Mouse (Mus musculus) right cerebral cortex, postnatal 25 days (tissue): Measurements from ENCODE around the gene Ankrd23.
"Not testable (repeated sequence)": the region's sequence is repeated elsewhere in the genome, so short reads cannot be mapped to it uniquely, and the experiment has no call there.

ENCODE experiments used
- DNase-seq: peaks from one replicate; pipeline ENCODE4 v3.0.0; 2022

The Ankrd23 gene

DNA sequence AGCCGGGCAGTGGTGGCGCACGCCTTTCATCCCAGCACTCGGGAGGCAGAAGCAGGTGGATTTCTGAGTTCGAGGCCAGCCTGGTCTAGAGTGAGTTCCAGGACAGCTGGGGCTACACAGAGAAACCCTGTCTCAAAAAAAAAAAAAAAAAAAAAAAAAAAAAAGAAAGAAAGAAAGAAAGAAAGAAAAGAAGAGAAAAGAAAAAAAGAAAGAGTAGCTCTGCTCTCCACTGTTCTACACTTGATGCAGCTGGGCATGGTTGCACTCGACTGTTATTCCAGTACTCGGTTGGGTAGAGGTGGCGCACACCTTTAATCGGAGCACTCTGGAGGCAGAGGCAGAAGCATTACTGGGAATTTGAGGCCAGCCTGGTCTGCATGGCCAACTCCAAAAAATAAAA lies at the start of gene Ankrd23:
Ankrd23 (minus strand) TSS at position 101 of the 400 bp plus-strand sequence.
- not testable (repeated sequence) for DNase-seq

GRCm38 (mm10) chr1:36586288-36586687 lies 49.6 kb upstream of the Ankrd23 start:
- no peak for DNase-seq

- no peak for DNase-seq
Measured at GRCm38 (mm10) chr1:36583408-36584116, 46.9 kb upstream of the Ankrd23 start.

GRCm38 (mm10) chr1:36582211-36582610 lies 45.5 kb upstream of the Ankrd23 start:
- DNase-seq = no peak

- no peak for DNase-seq
Measured at GRCm38 (mm10) chr1:36581260-36581659, 44.6 kb upstream of the Ankrd23 start.

GRCm38 (mm10) chr1:36580384-36581207 lies 43.9 kb upstream of the Ankrd23 start:
- peak; percentile 51 for DNase-seq

DNA sequence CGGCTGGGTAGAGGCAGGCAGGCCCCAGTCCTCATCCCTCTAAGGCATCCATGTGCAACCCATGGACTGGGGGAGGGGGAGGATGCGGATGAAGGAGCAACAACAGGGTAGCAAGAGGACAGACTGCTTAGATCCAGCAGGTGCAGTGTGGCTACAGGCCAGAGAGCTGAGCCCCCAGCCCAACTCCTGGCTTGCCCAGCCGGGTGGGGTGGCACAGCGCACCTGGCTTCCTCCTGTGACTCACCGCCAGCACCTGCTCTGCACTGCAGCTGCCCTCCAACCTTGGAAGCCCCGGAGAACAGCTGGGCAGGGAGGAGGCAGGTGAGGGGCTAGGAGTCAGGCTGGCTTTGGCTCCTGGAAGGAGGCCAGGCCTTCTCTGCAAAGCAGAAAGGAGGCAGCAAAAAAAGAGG lies 43.3 kb upstream of the Ankrd23 start:
- no peak for DNase-seq

- DNase-seq = no peak
Measured at GRCm38 (mm10) chr1:36576991-36577675, 40.5 kb upstream of the Ankrd23 start.

GRCm38 (mm10) chr1:36575347-36575746 lies 38.7 kb upstream of the Ankrd23 start:
- DNase-seq = no peak

- no peak for DNase-seq
Measured at GRCm38 (mm10) chr1:36574196-36574955, 37.7 kb upstream of the Ankrd23 start.

GRCm38 (mm10) chr1:36573524-36573923 lies 36.8 kb upstream of the Ankrd23 start:
- DNase-seq = no peak

- DNase-seq = no peak
Measured at GRCm38 (mm10) chr1:36572709-36573108, 36.0 kb upstream of the Ankrd23 start.

DNA sequence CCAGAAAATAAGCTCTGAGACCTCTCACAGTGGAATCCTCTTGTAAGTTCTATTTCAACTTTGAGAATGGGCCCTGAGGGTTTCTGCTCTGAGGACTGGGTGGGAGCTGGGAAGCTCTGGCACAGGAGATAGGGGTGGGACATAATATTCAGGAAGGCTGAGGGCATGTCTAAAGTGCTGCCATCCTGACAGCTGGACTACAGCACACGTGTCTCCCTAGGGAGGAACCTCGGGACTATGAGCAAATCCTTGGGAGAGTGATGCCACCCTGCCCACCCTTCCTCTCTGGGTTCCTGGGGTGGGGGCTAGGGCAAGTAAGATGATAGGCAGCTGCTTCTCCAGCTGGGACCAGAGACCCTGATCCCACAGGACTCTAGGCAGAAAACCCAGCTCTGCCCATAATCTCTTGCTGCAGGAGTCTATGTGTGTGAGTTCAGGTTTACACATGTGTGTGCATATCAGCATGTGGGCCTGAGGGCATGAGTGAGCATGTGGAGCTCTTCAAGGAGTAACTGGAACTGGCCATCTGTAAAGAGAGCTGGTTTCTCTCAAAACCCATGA lies 35.5 kb upstream of the Ankrd23 start:
- DNase-seq = no peak

- no peak for DNase-seq
Measured at GRCm38 (mm10) chr1:36571627-36572026, 34.9 kb upstream of the Ankrd23 start.

GRCm38 (mm10) chr1:36570320-36570719 lies 33.6 kb upstream of the Ankrd23 start:
- DNase-seq = no peak

- no peak for DNase-seq
Measured at GRCm38 (mm10) chr1:36569694-36570276, 33.1 kb upstream of the Ankrd23 start.

DNA sequence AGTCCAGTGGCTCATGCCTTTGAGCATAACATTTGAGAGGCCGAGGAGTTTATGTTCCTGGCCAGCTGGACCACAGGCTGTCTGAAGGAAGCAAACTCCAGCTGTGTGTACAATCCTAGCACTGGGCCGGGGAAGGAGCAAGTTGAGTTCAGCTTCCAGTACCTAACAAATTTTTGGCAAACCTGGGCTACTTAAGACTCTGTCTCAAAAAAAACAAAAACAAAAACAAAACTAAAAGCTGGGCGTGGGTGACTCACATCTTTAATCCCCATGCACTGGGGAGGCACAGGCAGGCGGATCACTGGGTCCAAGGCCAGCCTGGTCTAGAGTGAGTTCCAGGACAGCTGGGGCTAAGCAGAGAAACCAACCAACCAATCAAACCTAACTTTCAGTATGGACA lies 32.1 kb upstream of the Ankrd23 start:
- no peak for DNase-seq

GRCm38 (mm10) chr1:36567818-36568603 lies 31.3 kb upstream of the Ankrd23 start:
- DNase-seq = no peak

GRCm38 (mm10) chr1:36566425-36566824 lies 29.7 kb upstream of the Ankrd23 start:
- DNase-seq = no peak

- no peak for DNase-seq
Measured at GRCm38 (mm10) chr1:36564101-36564500, 27.4 kb upstream of the Ankrd23 start.

GRCm38 (mm10) chr1:36563632-36564031 lies 26.9 kb upstream of the Ankrd23 start:
- DNase-seq = no peak
